Mouse (Mus musculus): ENCODE results near the gene Foxn3. TPM values are rescaled to one million over a fixed set of nuclear protein-coding genes. Genes with fewer than 3 reads are reported as not detected.
"Not testable (repeated sequence)": the region's sequence is repeated elsewhere in the genome, so short reads cannot be mapped to it uniquely, and the experiment has no call there.

Gene Foxn3
- polyA plus RNA-seq, 1 experiment from 2014 or later, result 14.6 TPM

GRCm38 (mm10) chr12:99219812-99220211, 343.6 kb downstream of the Foxn3 start:
- Histone ChIP-seq H3K79me2 (ENCODE audit: inconsistent target) (no peaks in the 10 kb centered on the region), H3K27ac (no peak overlapping the region), H3K4me3 (ENCODE audit: inconsistent target) (no peak overlapping the region), H3K36me3 (ENCODE audit: inconsistent target) (no peaks in the 10 kb centered on the region)
- WGBS (ENCODE audit: missing documents), result 92% methylated on average over 5 of the region's 5 CpGs

- Histone ChIP-seq H3K4me3 (ENCODE audit: inconsistent target) (no peak overlapping the region), H3K27ac (no peak overlapping the region), H3K36me3 (ENCODE audit: inconsistent target) (no peaks in the 10 kb centered on the region), H3K79me2 (ENCODE audit: inconsistent target) (no peaks in the 10 kb centered on the region)
- WGBS (ENCODE audit: missing documents), result 95% methylated on average over 7 of the region's 7 CpGs
These were observed 346.2 kb downstream of the Foxn3 start for GRCm38 (mm10) chr12:99217145-99217698.

- 100% methylated on average over 5 of the region's 5 CpGs for WGBS (ENCODE audit: missing documents)
- Histone ChIP-seq H3K4me3 (ENCODE audit: inconsistent target) (no peak overlapping the region), H3K36me3 (ENCODE audit: inconsistent target) (no peaks in the 10 kb centered on the region), H3K79me2 (ENCODE audit: inconsistent target) (no peaks in the 10 kb centered on the region), H3K27ac (no peak overlapping the region)
These were observed 347.0 kb downstream of the Foxn3 start for GRCm38 (mm10) chr12:99216341-99216761.

- no peaks in the 10 kb centered on the region for H3K79me2 ChIP-seq (ENCODE audit: inconsistent target)
- H3K27ac ChIP-seq, result no peak overlapping the region
- H3K36me3 ChIP-seq (ENCODE audit: inconsistent target), result no peaks in the 10 kb centered on the region
- no peak overlapping the region for H3K4me3 ChIP-seq (ENCODE audit: inconsistent target)
- 95% methylated on average over 11 of the region's 11 CpGs for WGBS (ENCODE audit: missing documents)
These were observed 347.7 kb downstream of the Foxn3 start for GRCm38 (mm10) chr12:99215521-99216255.

DNA sequence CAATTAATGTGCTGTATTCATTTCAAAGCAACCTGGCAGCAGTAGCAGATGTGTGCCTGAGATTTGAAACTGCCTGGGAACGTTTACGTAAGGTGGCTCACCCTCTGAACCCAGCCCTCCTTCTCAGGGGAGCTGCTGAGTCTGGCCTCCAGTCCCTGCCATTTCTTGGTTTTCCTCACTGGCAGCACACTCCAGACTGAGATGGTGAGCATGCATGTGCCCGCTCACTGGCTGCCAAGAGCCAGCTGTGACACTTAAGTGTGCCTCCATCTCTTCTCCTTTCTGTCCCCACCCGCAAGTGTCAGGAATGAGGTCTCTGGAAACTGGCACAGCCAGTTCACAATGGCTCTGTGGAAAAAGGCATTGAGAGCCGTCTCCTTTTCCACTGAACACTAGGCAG, 349.3 kb downstream of the Foxn3 start:
- Histone ChIP-seq H3K36me3 (ENCODE audit: inconsistent target) (no peaks in the 10 kb centered on the region), H3K79me2 (ENCODE audit: inconsistent target) (no peaks in the 10 kb centered on the region), H3K27ac (no peak overlapping the region), H3K4me3 (ENCODE audit: inconsistent target) (no peak overlapping the region)
- WGBS (ENCODE audit: missing documents), result 94% methylated on average over 5 of the region's 5 CpGs

DNA sequence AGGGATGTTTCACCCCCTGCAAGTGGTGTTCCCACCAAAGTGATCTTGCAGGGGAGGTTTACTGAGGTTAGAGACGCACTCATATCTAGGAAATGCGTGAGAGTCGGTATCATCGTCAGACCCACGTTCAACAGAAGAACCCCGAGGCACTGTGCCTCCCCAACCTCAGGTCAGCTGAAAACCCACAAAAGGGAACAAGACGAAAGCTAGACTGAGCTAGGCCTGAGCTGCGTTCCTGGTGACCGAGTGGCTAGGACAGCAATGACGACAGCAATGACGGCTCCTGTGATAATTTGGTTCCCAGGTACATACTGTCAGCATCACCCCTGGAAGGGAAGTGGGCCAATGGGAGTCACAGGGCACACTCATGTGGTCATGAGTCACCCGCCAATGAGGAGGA, 350.2 kb downstream of the Foxn3 start:
- no peak overlapping the region for H3K27ac ChIP-seq
- WGBS (ENCODE audit: missing documents), result 46% methylated on average over 12 of the region's 12 CpGs
- no peaks in the 10 kb centered on the region for H3K36me3 ChIP-seq (ENCODE audit: inconsistent target)
- H3K4me3 ChIP-seq (ENCODE audit: inconsistent target), result no peak overlapping the region
- H3K79me2 ChIP-seq (ENCODE audit: inconsistent target), result no peaks in the 10 kb centered on the region

- H3K4me3 ChIP-seq (ENCODE audit: inconsistent target), result no peak overlapping the region
- no peaks in the 10 kb centered on the region for H3K79me2 ChIP-seq (ENCODE audit: inconsistent target)
- 97% methylated on average over 8 of the region's 8 CpGs for WGBS (ENCODE audit: missing documents)
- no peak overlapping the region for H3K27ac ChIP-seq
- H3K36me3 ChIP-seq (ENCODE audit: inconsistent target), result no peaks in the 10 kb centered on the region
These were observed 353.6 kb downstream of the Foxn3 start for GRCm38 (mm10) chr12:99209801-99210200.

- Histone ChIP-seq H3K36me3 (ENCODE audit: inconsistent target) (no peaks in the 10 kb centered on the region), H3K27ac (no peak overlapping the region), H3K79me2 (ENCODE audit: inconsistent target) (no peaks in the 10 kb centered on the region), H3K4me3 (ENCODE audit: inconsistent target) (no peak overlapping the region)
- WGBS (ENCODE audit: missing documents), result 96% methylated on average over 9 of the region's 9 CpGs
These were observed 355.1 kb downstream of the Foxn3 start for GRCm38 (mm10) chr12:99208251-99208650.

DNA sequence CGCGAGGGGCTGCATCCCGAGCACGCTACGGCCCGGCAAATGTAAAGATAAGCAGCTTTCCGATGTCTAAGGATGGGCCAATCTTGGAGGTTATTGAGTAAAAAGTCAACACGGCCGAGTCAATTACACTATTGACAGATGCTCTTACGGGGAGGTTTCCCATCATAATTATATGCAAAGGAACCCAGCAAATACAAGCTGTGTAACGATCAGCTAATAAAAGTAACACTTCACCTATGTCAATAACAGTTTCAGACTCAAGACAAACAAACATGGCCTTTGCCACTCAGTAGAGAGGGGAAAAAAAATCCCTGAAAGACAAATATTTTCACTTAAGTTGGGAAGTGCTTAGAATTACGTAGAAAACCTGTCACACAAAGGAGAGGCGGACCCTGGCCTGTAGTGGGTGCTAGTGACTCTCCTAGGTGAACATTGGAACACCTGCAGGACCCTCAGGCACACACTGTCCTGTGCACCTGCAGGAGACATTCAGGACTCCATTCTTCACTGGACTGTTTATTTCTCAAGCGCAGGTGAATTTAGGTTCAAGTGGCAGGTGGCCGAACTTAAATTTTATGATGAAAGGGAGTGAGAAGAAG, 356.3 kb downstream of the Foxn3 start:
- Histone ChIP-seq H3K79me2 (ENCODE audit: inconsistent target) (no peaks in the 10 kb centered on the region), H3K4me3 (ENCODE audit: inconsistent target) (no peak overlapping the region), H3K27ac (no peak overlapping the region), H3K36me3 (ENCODE audit: inconsistent target) (no peaks in the 10 kb centered on the region)
- 95% methylated on average over 14 of the region's 15 CpGs for WGBS (ENCODE audit: missing documents)

- 65% methylated on average over 7 of the region's 8 CpGs for WGBS (ENCODE audit: missing documents)
- Histone ChIP-seq H3K36me3 (ENCODE audit: inconsistent target) (no peaks in the 10 kb centered on the region), H3K79me2 (ENCODE audit: inconsistent target) (no peaks in the 10 kb centered on the region), H3K4me3 (ENCODE audit: inconsistent target) (no peak overlapping the region), H3K27ac (no peak overlapping the region)
These were observed 357.6 kb downstream of the Foxn3 start for GRCm38 (mm10) chr12:99205734-99206133.

- 91% methylated on average over 5 of the region's 5 CpGs for WGBS (ENCODE audit: missing documents)
- no peak overlapping the region for H3K27ac ChIP-seq
- H3K36me3 ChIP-seq (ENCODE audit: inconsistent target), result peaks cover 6% of the 10 kb centered on the region; the same call in 1 of the 2 replicates
- no peak overlapping the region for H3K4me3 ChIP-seq (ENCODE audit: inconsistent target)
- no peaks in the 10 kb centered on the region for H3K79me2 ChIP-seq (ENCODE audit: inconsistent target)
These were observed 364.3 kb downstream of the Foxn3 start for GRCm38 (mm10) chr12:99199124-99199483.

GRCm38 (mm10) chr12:99198428-99199123, 364.8 kb downstream of the Foxn3 start:
- WGBS (ENCODE audit: missing documents), result 93% methylated on average over 12 of the region's 12 CpGs
- Histone ChIP-seq H3K27ac (no peak overlapping the region), H3K36me3 (ENCODE audit: inconsistent target) (peaks cover 6% of the 10 kb centered on the region; the same call in 1 of the 2 replicates), H3K4me3 (ENCODE audit: inconsistent target) (no peak overlapping the region), H3K79me2 (ENCODE audit: inconsistent target) (no peaks in the 10 kb centered on the region)

- H3K27ac ChIP-seq, result no peak overlapping the region
- no peaks in the 10 kb centered on the region for H3K79me2 ChIP-seq (ENCODE audit: inconsistent target)
- 84% methylated on average over 7 of the region's 7 CpGs for WGBS (ENCODE audit: missing documents)
- peaks cover 6% of the 10 kb centered on the region; the same call in 1 of the 2 replicates for H3K36me3 ChIP-seq (ENCODE audit: inconsistent target)
- no peak overlapping the region for H3K4me3 ChIP-seq (ENCODE audit: inconsistent target)
These were observed 366.4 kb downstream of the Foxn3 start for GRCm38 (mm10) chr12:99197031-99197430.

GRCm38 (mm10) chr12:99195655-99196054, 367.7 kb downstream of the Foxn3 start:
- WGBS (ENCODE audit: missing documents), result 51% methylated on average over 5 of the region's 5 CpGs
- no peak overlapping the region for H3K27ac ChIP-seq
- no peaks in the 10 kb centered on the region for H3K79me2 ChIP-seq (ENCODE audit: inconsistent target)
- H3K4me3 ChIP-seq (ENCODE audit: inconsistent target), result no peak overlapping the region
- peaks cover 6% of the 10 kb centered on the region; the same call in 1 of the 2 replicates for H3K36me3 ChIP-seq (ENCODE audit: inconsistent target)

DNA sequence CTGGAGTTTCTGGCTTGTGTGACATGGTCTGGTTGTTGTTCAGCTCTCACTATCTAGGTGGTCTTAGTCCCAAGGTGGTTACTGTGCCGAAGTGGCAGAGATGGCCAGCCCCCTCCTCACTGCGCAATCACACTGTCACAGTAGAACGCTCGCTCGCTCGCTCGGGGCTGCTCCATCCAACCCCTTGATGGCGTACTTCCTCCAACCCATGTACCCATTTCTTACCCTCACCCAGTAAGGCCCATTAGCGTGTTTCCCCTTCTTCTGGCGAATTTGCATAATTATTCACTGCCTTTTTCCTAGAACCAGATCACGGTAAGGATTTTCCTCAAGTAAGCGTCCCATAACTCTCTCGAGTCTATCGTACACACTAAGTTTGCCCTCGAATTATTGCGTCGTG, 369.3 kb downstream of the Foxn3 start:
- WGBS (ENCODE audit: missing documents), result 87% methylated on average over 14 of the region's 17 CpGs
- not testable (repeated sequence) for H3K4me3 ChIP-seq (ENCODE audit: inconsistent target); H3K79me2 ChIP-seq (ENCODE audit: inconsistent target); H3K36me3 ChIP-seq (ENCODE audit: inconsistent target); H3K27ac ChIP-seq

All from macrophage (primary cell).